ENCODE assay signal across 8 mouse cellular contexts in the genomic region with DNA sequence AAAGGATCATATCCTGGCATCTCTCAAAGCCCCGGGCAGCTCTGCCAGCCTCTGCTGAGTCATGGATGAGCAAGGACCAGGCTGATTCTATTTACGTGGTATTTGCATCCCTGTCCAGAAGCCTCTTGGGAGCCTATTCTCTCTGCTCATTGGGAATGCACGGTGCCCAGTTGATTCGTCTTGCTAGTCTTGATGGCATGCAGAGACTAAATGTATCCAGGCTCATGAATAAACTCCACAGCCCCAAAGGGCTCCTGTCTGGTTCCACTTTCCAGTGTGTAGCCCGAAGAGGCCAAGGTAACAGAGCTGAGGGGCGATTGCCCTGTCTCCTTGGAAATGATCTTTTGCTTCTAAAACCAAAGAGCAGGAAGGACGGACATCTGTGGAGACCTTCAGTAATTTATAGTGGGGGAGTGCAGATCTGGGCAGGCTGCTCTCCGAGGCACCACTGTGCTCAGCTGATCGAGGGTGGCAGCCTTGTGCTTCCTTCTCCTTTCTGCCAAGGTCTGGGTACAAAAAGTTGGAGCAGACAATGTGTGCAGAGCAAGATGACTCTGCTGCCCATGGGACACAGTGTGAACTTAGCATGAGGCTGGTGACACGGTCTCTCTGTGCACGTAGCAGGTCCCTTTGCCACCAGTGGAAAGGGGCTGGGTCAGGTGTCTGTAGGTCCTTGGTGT.
DNase-seq lines count a peak whose midpoint lies in the region; ATAC-seq lines count a peak whose summit lies in the region.

No protein-coding gene starts in this region.

- H3K9ac ChIP-seq in embryonic facial prominence, embryonic 14.5 days (ENCODE audit: low read depth, low read length): peak overlapping the region; percentile 67; the same call in 1 of the 2 replicates
- peak overlapping the region; percentile 66 for H3K9ac ChIP-seq in hindbrain, embryonic 16.5 days (ENCODE audit: low read depth, low read length)
- peak overlapping the region; percentile 65 for H3K9ac ChIP-seq in midbrain, embryonic 13.5 days (replicated peaks)

- ATAC-seq in embryonic facial prominence, embryonic 14.5 days (ENCODE audit: low read depth): 0 out of 2 replicates have a peak, but pooled peaks have one; percentile 9
- peak; percentile 35 for ATAC-seq in hindbrain, embryonic 16.5 days
- ATAC-seq in midbrain, embryonic 13.5 days: peak; percentile 80

- peaks cover 24% of the 10 kb centered on the region for H3K4me1 ChIP-seq in embryonic facial prominence, embryonic 14.5 days (ENCODE audit: control insufficient read depth, insufficient read depth, low read length)
- peaks cover 18% of the 10 kb centered on the region for H3K4me1 ChIP-seq in hindbrain, embryonic 16.5 days (ENCODE audit: control insufficient read depth, insufficient read depth, low read depth, low read length)
- H3K4me1 ChIP-seq in midbrain, embryonic 13.5 days (replicated peaks): peaks cover 48% of the 10 kb centered on the region

- WGBS in embryonic facial prominence, embryonic 14.5 days: 43% methylated on average over 11 of the region's 11 CpGs
- WGBS in hindbrain, embryonic 16.5 days: 28% methylated on average over 11 of the region's 11 CpGs
- WGBS in midbrain, embryonic 13.5 days: 27% methylated on average over 11 of the region's 11 CpGs

- H3K9me3 ChIP-seq in embryonic facial prominence, embryonic 14.5 days (ENCODE audit: control insufficient read depth, low read length): no peaks in the 10 kb centered on the region
- no peaks in the 10 kb centered on the region for H3K9me3 ChIP-seq in hindbrain, embryonic 16.5 days (ENCODE audit: control insufficient read depth, low read length)
- H3K9me3 ChIP-seq in midbrain, embryonic 13.5 days: no peaks in the 10 kb centered on the region

- DNase-seq in embryo, embryonic 10 days (ENCODE audit: low spot score): peak; percentile 34
- no peak for DNase-seq in embryo, embryonic 9.5 days (ENCODE audit: extremely low spot score)
- DNase-seq in adrenal gland, adult 2 months: peak; percentile 82
- DNase-seq in embryonic facial prominence, embryonic 14.5 days (ENCODE audit: low spot score): peak; percentile 91
- no peak for DNase-seq in ovary, postnatal 14 days (ENCODE audit: low spot score)
- no peak for DNase-seq in spleen, adult 18-20 months

- 0 out of 2 replicates have a peak, but pooled peaks cover 4% of the 10 kb centered on the region for H3K27me3 ChIP-seq in embryonic facial prominence, embryonic 14.5 days (replicated peaks; ENCODE audit: control insufficient read depth, insufficient read depth, low read length)
- H3K27me3 ChIP-seq in hindbrain, embryonic 16.5 days (replicated peaks; ENCODE audit: control insufficient read depth, insufficient read depth, low read length): no peaks in the 10 kb centered on the region
- peaks cover 12% of the 10 kb centered on the region; the same call in 1 of the 2 replicates for H3K27me3 ChIP-seq in midbrain, embryonic 13.5 days

- peak overlapping the region; percentile 90 for H3K27ac ChIP-seq in embryonic facial prominence, embryonic 14.5 days (replicated peaks; ENCODE audit: low read depth, low read length)
- H3K27ac ChIP-seq in hindbrain, embryonic 16.5 days (ENCODE audit: low read depth, low read length): peak overlapping the region; percentile 94
- H3K27ac ChIP-seq in midbrain, embryonic 13.5 days: peak overlapping the region; percentile 98

- H3K4me2 ChIP-seq in embryonic facial prominence, embryonic 14.5 days (ENCODE audit: low read depth, low read length): peak overlapping the region; percentile 81
- H3K4me2 ChIP-seq in hindbrain, embryonic 16.5 days (ENCODE audit: low read length): peak overlapping the region; percentile 79
- peak overlapping the region; percentile 69 for H3K4me2 ChIP-seq in midbrain, embryonic 13.5 days (replicated peaks)

- H3K4me3 ChIP-seq in embryonic facial prominence, embryonic 14.5 days (ENCODE audit: low read depth, low read length): no peak overlapping the region
- H3K4me3 ChIP-seq in hindbrain, embryonic 16.5 days (ENCODE audit: low read length): peak overlapping the region; percentile 41; the same call in 1 of the 2 replicates
- peak overlapping the region; percentile 38 for H3K4me3 ChIP-seq in midbrain, embryonic 13.5 days (replicated peaks)

- H3K36me3 ChIP-seq in embryonic facial prominence, embryonic 14.5 days (ENCODE audit: control insufficient read depth, insufficient read depth, low read length): no peaks in the 10 kb centered on the region
- H3K36me3 ChIP-seq in hindbrain, embryonic 16.5 days (ENCODE audit: control insufficient read depth, insufficient read depth, low read length): no peaks in the 10 kb centered on the region
- no peaks in the 10 kb centered on the region for H3K36me3 ChIP-seq in midbrain, embryonic 13.5 days

Comparison
In these comparisons a context has a peak if more than half of its experiments do, and no peak if none do; other contexts are left out.
1. DNase-seq: peak in embryo, embryonic 10 days (single experiment), adrenal gland, adult 2 months (single experiment) and embryonic facial prominence, embryonic 14.5 days (single experiment); none in embryo, embryonic 9.5 days (single experiment), ovary, postnatal 14 days (single experiment) and spleen, adult 18-20 months (0 of 2).
2. ATAC-seq: peak in every context shown above with its lines; median percentile 80 in midbrain, embryonic 13.5 days; 35 in hindbrain, embryonic 16.5 days; 9 in embryonic facial prominence, embryonic 14.5 days.
3. Peak in every context shown above with its lines, with median percentiles within 50 percentile points of each other: H3K27ac ChIP-seq, H3K4me2 ChIP-seq and H3K9ac ChIP-seq.